Mouse (Mus musculus) spleen, adult 12 weeks (tissue): ENCODE data around the gene Tpgs1.
A peak's percentile ranks its signal among the peaks of the same experiment; 100 is the strongest.
"Not testable (repeated sequence)": the region's sequence is repeated elsewhere in the genome, so short reads cannot be mapped to it uniquely, and the experiment has no call there.

Source experiments
- DNase-seq: peaks from one replicate; pipeline ENCODE4 v3.0.0; 2022; ENCODE audit warnings: low spot score

Tpgs1 gene

DNA sequence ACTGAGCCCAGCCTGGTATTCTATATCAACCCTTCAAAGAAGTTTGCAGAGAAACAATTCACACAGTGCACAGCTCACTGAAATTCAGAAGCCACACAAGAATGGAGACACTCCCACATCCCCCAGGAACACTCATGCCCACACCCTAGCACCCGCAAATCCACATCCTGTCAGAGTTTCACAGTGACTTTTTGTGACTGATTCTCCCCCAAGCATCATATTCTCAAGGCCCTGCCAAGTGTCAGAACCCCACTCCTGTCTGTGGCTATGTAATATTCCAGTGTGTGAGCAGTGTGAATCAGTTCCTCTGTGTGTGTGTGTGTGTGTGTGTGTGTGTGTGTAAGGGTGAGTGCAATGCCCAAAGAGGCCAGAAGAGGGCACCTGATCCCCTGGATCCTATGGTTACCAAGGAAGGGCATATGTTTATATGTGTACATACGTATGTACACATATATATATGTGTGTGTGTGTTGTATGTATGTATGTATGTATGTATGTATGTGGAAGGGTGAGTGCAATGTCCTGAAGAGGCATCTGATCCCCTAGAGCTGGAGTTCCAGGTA, 22.9 kb downstream of the Tpgs1 start:
- no peak for DNase-seq

DNA sequence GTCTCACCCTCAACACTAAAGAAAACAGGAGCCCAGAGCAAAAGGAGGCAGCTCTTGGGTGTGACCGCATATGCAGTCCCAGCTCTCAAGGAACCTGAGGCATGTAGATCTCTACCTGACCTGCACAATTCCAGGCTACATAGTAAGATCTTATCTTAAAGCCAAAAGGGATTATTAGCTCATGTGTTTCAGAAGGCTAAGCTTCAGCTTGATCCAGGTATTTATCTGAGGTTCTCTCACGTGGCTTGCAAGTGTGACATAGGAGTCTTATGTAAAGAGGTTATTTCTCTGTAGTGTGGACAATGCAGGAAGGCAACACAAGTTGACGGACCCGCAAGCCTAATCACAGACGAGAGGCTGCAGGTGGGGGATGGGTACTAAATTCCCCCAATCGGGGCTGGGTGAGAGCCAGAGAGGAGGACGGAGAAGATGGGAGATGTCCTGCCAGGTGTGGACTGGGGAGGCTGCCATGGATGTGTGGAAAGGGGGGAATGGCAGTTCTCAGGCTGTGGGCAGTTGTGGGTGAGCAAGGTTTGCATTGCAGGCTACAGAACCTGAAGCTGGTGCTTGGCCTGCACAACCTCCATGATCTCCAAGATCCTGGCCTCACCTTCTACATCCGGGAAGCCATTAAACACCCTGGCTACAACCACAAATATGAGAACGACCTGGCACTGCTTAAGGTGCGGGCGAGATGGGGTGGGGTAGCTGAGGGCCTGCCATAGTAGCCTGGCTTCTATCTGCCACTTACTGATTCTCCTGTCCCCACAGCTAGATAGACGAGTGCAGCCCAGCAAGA, 24.6 kb downstream of the Tpgs1 start:
- no peak for DNase-seq

DNA sequence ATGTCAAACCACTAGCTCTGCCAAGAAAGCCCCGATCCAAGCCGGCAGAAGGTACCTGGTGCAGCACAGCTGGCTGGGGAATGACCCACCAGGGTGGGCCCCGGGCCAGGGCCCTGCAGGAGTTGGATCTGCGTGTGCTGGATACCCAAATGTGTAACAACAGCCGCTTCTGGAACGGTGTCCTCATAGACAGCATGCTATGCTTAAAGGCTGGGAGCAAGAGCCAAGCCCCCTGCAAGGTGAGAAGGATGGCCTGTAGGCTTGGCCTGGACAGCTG, 25.1 kb downstream of the Tpgs1 start:
- DNase-seq = no peak

- DNase-seq = peak; percentile 63
These were observed 26.3 kb downstream of the Tpgs1 start for GRCm38 (mm10) chr10:79695231-79696128.

- no peak for DNase-seq
These were observed 27.0 kb downstream of the Tpgs1 start for GRCm38 (mm10) chr10:79696129-79696651.

DNA sequence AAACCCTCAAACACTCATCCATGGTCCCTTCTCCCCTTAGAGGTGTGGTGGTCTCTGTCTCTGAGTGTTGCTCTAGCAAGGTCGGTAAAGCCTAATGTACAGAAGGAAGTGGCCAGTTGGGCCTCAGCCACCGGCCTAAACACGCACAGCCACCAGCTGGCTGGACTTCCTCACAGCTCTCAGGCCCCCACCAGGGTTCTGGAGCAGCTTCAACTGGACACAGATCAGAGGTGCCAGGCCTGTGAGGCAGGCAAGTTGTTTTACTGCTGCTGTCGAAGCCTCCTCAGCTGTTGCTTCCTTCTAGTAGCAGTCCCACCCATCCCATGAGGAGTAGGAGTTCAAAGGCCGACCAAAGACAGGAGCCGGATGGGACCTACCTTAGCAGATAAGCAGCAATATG, 28.7 kb downstream of the Tpgs1 start:
- no peak for DNase-seq

GRCm38 (mm10) chr10:79698459-79698858, 29.3 kb downstream of the Tpgs1 start:
- DNase-seq = no peak

DNA sequence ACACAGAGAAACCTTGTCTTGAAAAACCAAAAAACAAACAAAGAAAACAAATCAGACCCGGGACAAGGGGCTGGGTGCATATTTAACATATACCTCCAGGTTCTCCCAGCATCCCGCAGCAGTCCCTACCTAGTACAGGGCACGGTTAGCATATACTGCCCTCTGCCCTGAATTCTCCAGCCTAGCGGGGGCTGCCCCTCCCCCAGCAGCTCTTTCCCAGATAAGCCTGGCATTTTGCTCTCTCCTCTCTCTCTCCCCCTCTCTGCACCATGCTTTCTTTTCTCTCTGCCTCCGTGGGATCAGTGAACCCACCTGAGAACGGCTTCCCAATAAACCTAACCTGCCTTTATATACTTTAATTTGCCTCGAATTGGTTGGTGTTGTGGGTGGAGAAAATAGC, 31.5 kb downstream of the Tpgs1 start:
- no peak for DNase-seq

DNA sequence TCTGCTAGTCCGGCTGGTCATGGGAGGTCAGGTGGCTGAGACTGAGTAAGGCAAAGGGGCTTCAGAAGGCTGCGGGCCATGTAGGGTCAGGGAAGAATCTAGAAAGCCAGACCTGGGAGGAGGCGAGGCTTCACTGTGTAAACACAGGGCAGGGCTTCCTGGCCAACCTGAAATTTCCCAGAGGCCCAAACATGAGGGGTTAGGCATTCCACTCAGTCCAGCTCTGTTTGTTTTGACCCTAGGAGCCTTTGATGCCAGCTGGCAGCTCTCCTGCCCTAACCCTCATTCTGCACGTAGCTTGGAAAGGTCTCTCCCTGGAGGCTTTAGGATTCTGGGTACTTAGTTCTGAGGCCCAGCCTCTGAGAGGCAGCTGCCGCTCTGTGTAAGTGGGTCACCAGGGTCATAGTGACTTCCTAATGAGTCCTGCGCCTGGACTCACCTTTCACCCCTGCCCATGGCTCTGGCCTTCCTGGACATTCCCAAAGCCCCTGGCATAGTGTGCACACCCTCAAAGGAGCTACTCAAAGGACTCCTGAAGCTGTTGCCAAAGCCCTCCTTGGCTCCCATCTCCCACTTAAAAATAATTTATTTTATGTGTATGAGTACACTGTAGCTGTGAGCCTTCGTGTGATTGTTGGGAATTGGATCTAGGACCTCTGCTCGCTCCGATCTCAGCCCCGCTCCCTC, 32.4 kb downstream of the Tpgs1 start:
- no peak for DNase-seq

GRCm38 (mm10) chr10:79702970-79703369, 33.8 kb downstream of the Tpgs1 start:
- DNase-seq = not testable (repeated sequence)

- DNase-seq = no peak
These were observed 34.4 kb downstream of the Tpgs1 start for GRCm38 (mm10) chr10:79703541-79703940.

- peak; percentile 98 for DNase-seq
These were observed 35.1 kb downstream of the Tpgs1 start, which contains the start of gene Bsg for GRCm38 (mm10) chr10:79704065-79704969. Bsg (plus strand) TSS chr10:79704491.

- no peak for DNase-seq
These were observed 35.8 kb downstream of the Tpgs1 start for GRCm38 (mm10) chr10:79704970-79705360.

GRCm38 (mm10) chr10:79705951-79706350, 36.8 kb downstream of the Tpgs1 start:
- DNase-seq = peak; percentile 70

GRCm38 (mm10) chr10:79706406-79707094, 37.4 kb downstream of the Tpgs1 start:
- DNase-seq = no peak

DNA sequence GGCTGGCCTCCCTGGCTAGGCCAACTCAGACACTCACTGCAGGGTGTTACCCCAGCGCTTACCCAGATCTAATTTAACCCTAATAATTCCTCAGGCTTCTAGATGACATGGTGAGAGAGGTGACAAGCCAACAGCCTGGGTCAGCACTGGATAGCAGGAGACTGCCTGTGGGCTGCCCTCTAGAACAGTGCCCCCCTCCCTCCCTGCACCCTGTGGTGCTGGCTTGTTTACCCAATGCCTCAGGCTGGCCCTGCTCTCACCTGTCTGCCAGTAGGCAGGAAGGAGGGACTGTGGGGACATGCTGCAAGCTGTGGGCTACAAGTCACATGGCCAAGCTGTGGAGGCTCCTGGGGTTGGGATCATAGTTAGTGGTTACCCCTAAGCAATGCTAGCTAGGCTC, 38.0 kb downstream of the Tpgs1 start:
- DNase-seq = no peak

DNA sequence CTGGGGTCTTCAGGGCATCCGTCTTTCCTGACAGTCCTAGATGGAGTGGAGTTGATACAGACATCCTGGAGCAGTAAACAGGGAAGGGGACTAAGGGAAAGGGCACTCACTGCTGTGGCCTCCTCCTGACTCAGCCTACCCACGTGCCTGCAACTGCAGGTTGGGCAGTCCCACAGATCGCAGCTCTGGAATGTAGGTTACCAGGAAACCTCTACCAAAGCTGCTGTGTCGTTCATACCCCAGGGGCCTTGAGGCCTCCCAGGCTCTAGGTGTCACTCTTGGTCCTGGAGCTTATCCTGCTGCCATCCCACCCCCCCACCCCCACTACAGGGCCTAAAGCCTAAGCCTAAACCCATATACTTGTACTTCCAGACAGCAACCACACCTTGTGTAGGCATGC, 38.6 kb downstream of the Tpgs1 start:
- DNase-seq = no peak

DNA sequence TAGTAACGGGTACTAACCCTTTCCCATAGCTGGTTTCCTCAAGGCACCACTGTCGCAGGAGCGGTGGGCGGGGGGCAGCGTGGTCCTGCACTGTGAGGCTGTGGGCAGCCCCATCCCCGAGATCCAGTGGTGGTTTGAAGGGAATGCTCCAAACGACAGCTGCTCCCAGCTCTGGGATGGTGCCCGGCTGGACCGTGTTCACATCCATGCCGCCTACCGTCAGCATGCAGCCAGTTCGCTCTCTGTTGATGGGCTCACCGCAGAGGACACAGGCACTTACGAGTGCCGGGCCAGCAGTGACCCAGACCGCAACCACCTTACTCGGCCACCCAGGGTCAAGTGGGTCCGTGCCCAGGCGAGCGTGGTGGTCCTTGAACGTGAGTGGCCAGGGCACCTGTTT, 39.5 kb downstream of the Tpgs1 start:
- DNase-seq = no peak

DNA sequence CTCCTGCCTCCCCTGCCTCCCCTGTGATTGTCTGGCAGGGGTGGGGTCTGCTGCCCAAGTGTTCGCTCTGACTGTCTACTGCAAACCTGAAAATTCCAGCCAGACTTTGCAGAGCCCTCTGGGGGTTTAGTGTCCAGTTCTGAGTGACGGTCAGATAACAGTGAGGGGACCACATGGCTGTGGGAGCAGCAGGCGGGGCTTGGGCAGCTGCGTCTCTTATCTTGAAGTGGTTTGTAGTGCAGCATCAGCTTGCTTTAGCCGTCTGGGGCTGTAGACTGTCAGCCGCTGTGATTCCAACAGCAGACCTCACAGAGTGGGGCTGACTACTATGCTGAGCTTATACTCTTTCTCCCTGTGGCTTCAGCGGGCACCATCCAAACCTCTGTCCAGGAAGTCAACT, 40.1 kb downstream of the Tpgs1 start:
- no peak for DNase-seq

- DNase-seq = no peak
These were observed 42.9 kb downstream of the Tpgs1 start for GRCm38 (mm10) chr10:79712029-79712428.
